Mouse (Mus musculus) WW6 (cell line): ENCODE data around the gene Gm37419.

Experiments
- DNase-seq: peaks from one replicate; pipeline ENCODE4 v3.0.0-alpha.2; 2013; ENCODE audit warnings: low read depth, low spot score

Gene Gm37419

GRCm38 (mm10) chr16:23996342-23996741, 8.1 kb downstream of the Gm37419 start:
- DNase-seq = no peak

GRCm38 (mm10) chr16:23997228-23997627, 8.9 kb downstream of the Gm37419 start:
- DNase-seq = no peak

DNA sequence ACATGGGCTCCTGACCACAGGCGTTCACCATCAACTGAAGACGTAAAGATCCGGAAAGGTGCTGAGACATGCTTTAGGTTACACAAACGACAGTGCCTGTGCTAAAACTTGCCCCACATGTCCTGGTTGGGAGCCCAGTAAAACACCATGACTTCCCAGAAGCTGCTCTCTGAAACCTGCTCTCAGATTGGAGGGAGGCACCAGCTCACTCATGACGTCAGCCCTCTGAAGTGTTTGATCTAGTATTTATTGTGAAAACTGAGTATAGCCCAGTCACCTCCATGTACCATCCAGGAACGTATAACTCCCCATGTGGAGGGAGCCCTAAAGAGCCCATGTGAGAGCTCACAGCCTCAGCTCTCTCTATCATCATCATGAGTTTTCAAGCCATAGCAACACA, 9.6 kb downstream of the Gm37419 start:
- no peak for DNase-seq

DNA sequence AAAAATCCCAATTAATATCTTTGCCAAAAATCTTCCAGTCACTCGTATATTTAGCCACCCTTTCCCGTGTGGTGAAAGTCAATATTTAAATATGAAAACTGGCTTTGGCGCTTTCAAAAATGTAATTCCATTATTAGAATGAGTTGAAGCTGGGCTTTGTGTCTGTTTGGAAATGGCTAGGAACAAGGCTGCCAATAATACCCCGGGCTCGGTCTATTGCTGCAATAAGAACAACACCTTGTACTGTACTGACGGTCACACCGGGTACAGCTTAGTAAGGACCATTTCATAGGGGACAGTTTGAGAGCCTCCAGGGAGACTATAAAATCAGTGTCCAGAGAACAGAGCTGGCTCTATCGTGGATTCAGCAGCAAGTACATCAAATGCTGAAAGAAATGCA, 17.6 kb downstream of the Gm37419 start:
- no peak for DNase-seq

DNA sequence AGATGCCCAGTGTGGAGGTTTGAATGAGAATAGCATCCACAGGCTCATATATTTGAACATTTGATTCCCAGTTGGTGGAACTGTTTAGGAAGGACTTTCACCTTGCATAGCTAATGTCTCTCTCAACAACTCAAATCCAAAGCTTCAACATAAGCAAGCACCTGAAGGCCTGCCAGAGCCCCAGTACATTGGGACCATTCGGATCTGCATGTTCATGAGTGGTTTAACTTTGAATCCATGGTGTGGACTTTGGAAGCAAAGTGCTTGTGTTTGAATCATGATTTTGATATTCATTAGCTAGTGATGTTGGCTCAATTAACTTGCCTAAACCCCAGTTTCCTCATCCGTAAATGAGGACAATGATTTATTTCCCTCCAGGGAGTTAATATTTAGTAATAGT, 21.6 kb downstream of the Gm37419 start:
- no peak for DNase-seq

DNA sequence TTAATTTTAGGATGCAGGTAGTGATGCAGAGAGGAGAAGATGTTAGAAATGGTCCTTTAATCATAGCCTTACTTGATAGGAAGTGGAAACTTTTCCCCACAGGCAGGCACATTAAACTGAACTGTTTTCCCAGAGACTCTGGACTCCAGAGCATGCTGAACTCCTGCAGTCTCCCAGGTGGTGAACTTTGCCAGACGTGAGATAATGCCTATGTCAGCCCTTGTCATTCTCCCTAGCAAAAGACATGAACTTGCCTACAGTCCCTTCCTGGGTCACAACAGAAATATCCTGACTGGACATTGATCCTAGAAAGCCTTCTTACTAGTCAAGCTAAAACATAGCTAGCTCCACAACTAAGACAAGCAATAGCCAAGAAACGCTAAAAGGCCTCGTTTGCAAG, 23.0 kb downstream of the Gm37419 start:
- no peak for DNase-seq

DNA sequence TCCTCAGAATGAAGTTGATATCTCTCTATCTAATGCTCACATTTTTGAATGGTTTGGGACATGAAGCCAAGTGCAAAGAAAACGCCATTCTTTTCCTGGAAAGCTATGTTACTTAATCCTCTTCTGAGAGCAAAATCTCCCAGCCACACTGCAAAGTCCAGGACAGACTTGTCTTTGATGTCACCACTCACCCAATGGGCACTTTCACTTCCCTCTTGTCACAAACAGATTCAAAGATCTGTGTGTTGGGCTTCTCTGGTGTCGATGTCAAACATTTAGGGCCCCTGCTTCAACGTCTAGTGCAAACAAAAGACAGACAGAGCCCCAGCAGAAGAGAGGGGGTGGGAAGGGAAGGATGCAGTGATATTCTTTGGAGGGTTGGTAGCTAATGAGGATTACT, 23.8 kb downstream of the Gm37419 start:
- DNase-seq = no peak

DNA sequence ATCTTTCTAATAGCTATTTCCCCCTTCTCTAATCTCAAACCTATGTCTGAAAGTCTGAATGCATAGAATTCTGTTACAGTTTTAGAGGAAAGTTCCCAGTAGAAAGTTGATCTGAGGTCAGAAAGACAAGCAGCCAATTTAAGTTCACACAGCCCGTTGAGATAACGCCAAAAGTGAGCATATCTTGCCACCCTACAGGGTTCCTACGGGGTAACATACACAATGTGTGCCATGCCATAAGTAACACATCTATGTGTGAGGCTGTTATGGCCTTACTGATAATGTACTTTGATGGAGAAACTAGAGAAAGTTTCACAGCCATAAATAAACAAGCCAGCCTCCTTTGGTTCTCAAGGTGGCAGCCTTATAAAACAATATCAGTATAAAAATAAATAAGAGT, 26.1 kb downstream of the Gm37419 start:
- no peak for DNase-seq

GRCm38 (mm10) chr16:24016273-24016672, 28.0 kb downstream of the Gm37419 start:
- DNase-seq = no peak

GRCm38 (mm10) chr16:24016742-24017141, 28.5 kb downstream of the Gm37419 start:
- DNase-seq = no peak

GRCm38 (mm10) chr16:24021722-24022121, 33.4 kb downstream of the Gm37419 start:
- DNase-seq = no peak

- DNase-seq = no peak
Measured at GRCm38 (mm10) chr16:24022605-24023004, 34.3 kb downstream of the Gm37419 start.

DNA sequence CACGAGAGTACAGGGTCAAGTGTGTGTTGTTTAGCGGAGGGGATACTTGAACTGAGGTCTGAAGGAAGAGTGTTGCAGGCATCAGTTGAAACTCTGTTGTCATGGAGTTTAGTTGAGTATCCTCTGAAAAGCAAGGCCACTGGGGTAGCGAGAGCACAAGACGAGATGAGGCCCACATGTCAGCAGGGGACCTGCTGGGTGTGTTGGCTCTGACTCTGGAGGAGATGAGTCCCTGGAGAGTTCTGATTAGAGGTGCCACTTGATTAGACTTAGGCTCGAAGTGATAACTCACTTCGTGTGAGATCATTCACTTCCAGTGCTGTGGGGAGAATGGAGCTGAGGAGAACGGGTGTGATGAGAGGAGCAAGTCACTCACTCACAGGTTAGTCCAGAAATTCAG, 37.2 kb downstream of the Gm37419 start:
- DNase-seq = no peak

DNA sequence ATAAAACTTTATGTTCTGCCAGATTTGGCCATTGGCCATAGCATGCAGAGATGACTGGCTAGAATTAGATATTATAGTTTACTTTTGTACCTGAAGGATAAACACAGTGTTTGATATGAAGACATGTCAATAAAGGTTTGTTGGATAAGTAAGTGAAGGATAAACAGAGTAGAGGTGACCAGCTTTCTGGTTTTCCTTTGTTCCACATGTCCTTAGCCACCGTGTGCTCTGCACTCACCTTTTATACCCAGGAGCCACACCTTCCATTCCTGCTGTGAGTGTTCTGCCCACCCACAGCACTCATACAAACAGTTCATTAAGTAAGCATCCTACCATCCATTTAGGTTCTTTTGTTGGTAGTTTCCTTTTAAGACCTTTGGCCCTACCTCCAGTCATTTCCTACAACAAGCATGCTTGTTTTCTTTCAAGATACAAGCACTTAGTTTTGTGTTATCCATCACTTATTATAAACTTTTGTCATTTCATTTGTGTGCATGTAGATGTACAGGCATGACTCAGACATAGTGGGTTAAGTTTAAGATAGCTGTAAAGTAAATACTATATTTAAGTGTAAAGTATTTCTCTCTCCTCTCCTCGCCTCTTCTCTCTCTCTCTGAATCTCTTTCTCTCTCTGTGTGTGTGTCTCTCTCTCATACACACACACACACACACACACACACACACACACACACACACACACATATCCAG, 41.8 kb downstream of the Gm37419 start:
- no peak for DNase-seq

- DNase-seq = no peak
Measured at GRCm38 (mm10) chr16:24033259-24033658, 45.0 kb downstream of the Gm37419 start.

GRCm38 (mm10) chr16:24034450-24034849, 46.2 kb downstream of the Gm37419 start:
- DNase-seq = no peak

- no peak for DNase-seq
Measured at GRCm38 (mm10) chr16:24035767-24036166, 47.5 kb downstream of the Gm37419 start.

GRCm38 (mm10) chr16:24036398-24036797, 48.1 kb downstream of the Gm37419 start:
- no peak for DNase-seq
